Mouse (Mus musculus): ENCODE data around the gene Ip6k3. TPM values are rescaled to one million over a fixed set of nuclear protein-coding genes. Genes with fewer than 3 reads are reported as not detected.

Ip6k3 gene
- polyA plus RNA-seq, 1 experiment from 2014 or later: 0.35 TPM

GRCm38 (mm10) chr17:27168569-27168968 lies 974 bp upstream of the Ip6k3 start:
- H3K9me3 ChIP-seq (replicated peaks): no peaks in the 10 kb centered on the region
- no peaks in the 10 kb centered on the region for H3K36me3 ChIP-seq

DNA sequence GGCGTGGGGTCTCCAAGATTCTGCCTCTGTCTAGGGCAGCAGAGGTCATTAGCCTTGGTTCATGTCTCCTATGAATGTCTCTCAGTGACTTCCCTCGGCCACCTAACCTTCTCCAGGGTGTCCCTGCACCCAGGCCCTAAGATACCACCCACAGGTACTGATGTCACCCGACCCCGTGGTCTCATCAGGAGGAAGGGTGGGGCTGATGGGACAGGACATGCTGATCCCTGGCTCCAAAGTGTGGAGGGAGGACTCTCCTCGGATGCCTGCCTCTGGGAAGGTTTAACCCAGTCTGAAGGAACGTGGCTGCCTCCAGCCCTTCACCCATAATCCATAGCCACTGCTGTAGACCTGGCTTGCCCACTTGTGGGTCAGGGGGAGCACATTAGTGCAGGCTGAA lies 694 bp downstream of the Ip6k3 start:
- no peak for ATAC-seq (replicated peaks; ENCODE audit: insufficient number of reproducible peaks, insufficient read depth, low FRiP score, low read depth)
- Histone ChIP-seq H3K9ac (no peak overlapping the region), H3K27ac (no peak overlapping the region), H3K27me3 (0 out of 2 replicates have a peak, but pooled peaks cover 3% of the 10 kb centered on the region), H3K4me1 (replicated peaks) (0 out of 2 replicates have a peak, but pooled peaks cover 5% of the 10 kb centered on the region), H3K4me3 (no peak overlapping the region), H3K36me3 (no peaks in the 10 kb centered on the region), H3K4me2 (no peak overlapping the region), H3K9me3 (replicated peaks) (no peaks in the 10 kb centered on the region)
- WGBS: 71% methylated on average over 6 of the region's 6 CpGs

More at GRCm38 (mm10) chr17:27168569-27168968, 974 bp upstream of the Ip6k3 start:
- H3K4me2 ChIP-seq: no peak overlapping the region
- ATAC-seq (replicated peaks; ENCODE audit: insufficient number of reproducible peaks, insufficient read depth, low FRiP score, low read depth): no peak
- H3K4me1 ChIP-seq (replicated peaks): 0 out of 2 replicates have a peak, but pooled peaks cover 5% of the 10 kb centered on the region
- no peak overlapping the region for H3K27ac ChIP-seq
- 0 out of 2 replicates have a peak, but pooled peaks cover 3% of the 10 kb centered on the region for H3K27me3 ChIP-seq
- H3K9ac ChIP-seq: no peak overlapping the region
- H3K4me3 ChIP-seq: no peak overlapping the region
- 88% methylated on average over 4 of the region's 4 CpGs for WGBS

GRCm38 (mm10) chr17:27165054-27165773 lies 2.4 kb downstream of the Ip6k3 start:
- Histone ChIP-seq H3K9me3 (replicated peaks) (no peaks in the 10 kb centered on the region), H3K36me3 (no peaks in the 10 kb centered on the region), H3K9ac (no peak overlapping the region), H3K4me2 (no peak overlapping the region), H3K27me3 (0 out of 2 replicates have a peak, but pooled peaks cover 3% of the 10 kb centered on the region), H3K4me1 (replicated peaks) (peaks cover 14% of the 10 kb centered on the region), H3K4me3 (no peak overlapping the region), H3K27ac (no peak overlapping the region)
- no peak for ATAC-seq (replicated peaks; ENCODE audit: insufficient number of reproducible peaks, insufficient read depth, low FRiP score, low read depth)
- 55% methylated on average over 8 of the region's 8 CpGs for WGBS

DNA sequence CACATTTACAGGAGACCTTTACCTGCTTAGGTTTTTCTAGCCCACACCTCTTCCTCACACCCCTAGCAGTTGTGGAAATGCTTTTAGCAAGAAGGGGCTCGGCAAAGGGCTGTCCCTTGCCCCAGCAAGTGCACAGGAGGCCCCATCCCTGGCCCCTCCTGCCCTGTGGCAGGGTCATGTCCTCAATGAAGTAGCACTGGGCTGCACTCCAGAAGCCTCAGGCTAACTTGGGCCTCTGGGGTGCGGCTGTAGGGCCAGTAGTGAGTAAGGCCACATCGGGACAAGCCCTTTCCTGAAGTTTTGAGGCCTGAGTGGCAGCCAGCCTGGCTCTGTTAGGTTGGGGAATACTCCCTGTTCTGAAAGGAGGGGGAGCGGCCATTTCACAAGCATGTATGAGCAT lies 6.7 kb downstream of the Ip6k3 start:
- no peaks in the 10 kb centered on the region for H3K9me3 ChIP-seq (replicated peaks)
- H3K4me1 ChIP-seq (replicated peaks): peaks cover 22% of the 10 kb centered on the region
- no peak overlapping the region for H3K27ac ChIP-seq
- no peak overlapping the region for H3K4me3 ChIP-seq
- H3K27me3 ChIP-seq: 0 out of 2 replicates have a peak, but pooled peaks cover 3% of the 10 kb centered on the region
- H3K36me3 ChIP-seq: no peaks in the 10 kb centered on the region
- no peak overlapping the region for H3K4me2 ChIP-seq
- peak; percentile 70 for ATAC-seq (replicated peaks; ENCODE audit: insufficient number of reproducible peaks, insufficient read depth, low FRiP score, low read depth)
- H3K9ac ChIP-seq: no peak overlapping the region
- WGBS: 57% methylated on average over 4 of the region's 4 CpGs

DNA sequence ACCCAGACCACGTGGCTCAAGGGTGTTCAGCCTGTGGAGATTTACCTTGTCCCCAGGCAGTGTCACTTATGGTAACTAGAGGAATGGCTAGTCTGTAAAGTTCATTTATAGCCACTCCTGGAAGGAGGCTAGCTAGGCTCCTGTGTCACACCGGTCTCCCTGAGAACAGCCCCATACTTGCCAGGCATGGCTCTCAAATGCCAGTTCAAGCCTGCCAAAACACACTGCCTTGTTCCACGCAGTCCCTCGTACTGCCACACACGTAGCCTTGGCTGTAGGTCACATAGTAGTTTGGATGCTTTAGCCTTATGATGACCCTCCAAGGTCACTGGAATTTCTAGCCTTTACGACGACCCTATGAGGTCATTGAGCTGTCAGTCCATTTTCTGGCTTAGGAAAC lies 8.4 kb downstream of the Ip6k3 start:
- Histone ChIP-seq H3K9ac (no peak overlapping the region), H3K4me2 (no peak overlapping the region), H3K4me1 (replicated peaks) (peaks cover 29% of the 10 kb centered on the region), H3K27me3 (0 out of 2 replicates have a peak, but pooled peaks cover 3% of the 10 kb centered on the region), H3K4me3 (no peak overlapping the region), H3K9me3 (replicated peaks) (no peaks in the 10 kb centered on the region), H3K36me3 (no peaks in the 10 kb centered on the region), H3K27ac (no peak overlapping the region; the same call in 1 of the 2 replicates)
- 73% methylated on average over 7 of the region's 7 CpGs for WGBS
- ATAC-seq (replicated peaks; ENCODE audit: insufficient number of reproducible peaks, insufficient read depth, low FRiP score, low read depth): no peak

- H3K4me2 ChIP-seq: no peak overlapping the region
- H3K36me3 ChIP-seq: no peaks in the 10 kb centered on the region
- peaks cover 36% of the 10 kb centered on the region for H3K4me1 ChIP-seq (replicated peaks)
- H3K27ac ChIP-seq: peak overlapping the region; percentile 52
- no peaks in the 10 kb centered on the region for H3K27me3 ChIP-seq
- no peak overlapping the region for H3K4me3 ChIP-seq
- no peak for ATAC-seq (replicated peaks; ENCODE audit: insufficient number of reproducible peaks, insufficient read depth, low FRiP score, low read depth)
- no peaks in the 10 kb centered on the region for H3K9me3 ChIP-seq (replicated peaks)
- 63% methylated on average over 6 of the region's 6 CpGs for WGBS
- no peak overlapping the region for H3K9ac ChIP-seq
Measured at GRCm38 (mm10) chr17:27158439-27158838, 9.2 kb downstream of the Ip6k3 start.

DNA sequence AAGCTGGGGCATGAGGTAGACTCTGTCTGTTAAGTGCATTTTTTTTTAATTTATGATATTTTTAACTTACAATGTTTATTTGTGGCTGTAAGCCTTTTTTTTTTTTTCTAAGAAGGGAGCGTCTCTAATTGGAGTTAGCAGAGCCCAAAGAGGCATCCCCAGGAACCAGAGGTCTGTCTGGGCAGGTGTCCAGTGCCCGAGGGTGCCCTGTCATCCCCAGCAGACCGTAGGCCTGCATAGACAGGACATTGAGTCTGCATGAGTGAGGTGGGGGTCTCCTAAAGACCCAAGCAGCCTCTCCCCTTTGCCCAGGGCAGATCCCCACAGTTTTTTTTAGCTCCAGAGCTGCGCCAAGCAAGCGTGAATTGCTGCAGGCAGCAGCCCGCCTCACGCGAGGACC lies 11.8 kb downstream of the Ip6k3 start:
- H3K4me1 ChIP-seq (replicated peaks): peaks cover 49% of the 10 kb centered on the region

DNA sequence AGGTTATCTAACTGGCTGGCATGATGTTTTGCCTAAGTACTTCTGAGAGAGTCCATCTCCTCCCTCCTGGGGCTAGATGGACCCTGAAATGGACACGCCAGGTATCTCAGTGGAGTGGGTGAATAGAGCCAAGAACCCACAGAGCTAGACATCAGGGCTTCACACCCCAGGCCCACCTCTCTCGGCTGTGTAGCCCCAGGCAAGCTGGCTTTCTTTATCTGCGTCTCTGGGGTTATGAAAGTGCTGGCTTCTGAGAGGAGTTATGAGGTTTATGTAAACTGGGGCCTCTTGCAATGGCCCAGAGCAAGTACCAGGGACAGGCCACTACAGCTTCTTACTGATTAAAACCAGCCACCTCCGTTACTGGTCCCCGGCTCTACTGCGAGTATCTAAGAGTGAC lies 12.7 kb downstream of the Ip6k3 start:
- Histone ChIP-seq H3K9ac (no peak overlapping the region), H3K4me3 (no peak overlapping the region), H3K27ac (no peak overlapping the region), H3K4me1 (replicated peaks) (peaks cover 49% of the 10 kb centered on the region), H3K36me3 (no peaks in the 10 kb centered on the region), H3K4me2 (no peak overlapping the region), H3K9me3 (replicated peaks) (no peaks in the 10 kb centered on the region), H3K27me3 (0 out of 2 replicates have a peak, but pooled peaks cover 7% of the 10 kb centered on the region)
- 69% methylated on average over 6 of the region's 6 CpGs for WGBS
- no peak for ATAC-seq (replicated peaks; ENCODE audit: insufficient number of reproducible peaks, insufficient read depth, low FRiP score, low read depth)

More for the DNA sequence above, 11.8 kb downstream of the Ip6k3 start:
- Histone ChIP-seq H3K36me3 (no peaks in the 10 kb centered on the region), H3K27me3 (0 out of 2 replicates have a peak, but pooled peaks cover 3% of the 10 kb centered on the region), H3K9ac (no peak overlapping the region), H3K4me3 (no peak overlapping the region), H3K9me3 (replicated peaks) (no peaks in the 10 kb centered on the region), H3K27ac (no peak overlapping the region), H3K4me2 (no peak overlapping the region)
- no peak for ATAC-seq (replicated peaks; ENCODE audit: insufficient number of reproducible peaks, insufficient read depth, low FRiP score, low read depth)
- WGBS: 80% methylated on average over 8 of the region's 8 CpGs

GRCm38 (mm10) chr17:27154256-27154655 lies 13.3 kb downstream of the Ip6k3 start:
- 72% methylated on average over 14 of the region's 14 CpGs for WGBS
- no peak for ATAC-seq (replicated peaks; ENCODE audit: insufficient number of reproducible peaks, insufficient read depth, low FRiP score, low read depth)
- Histone ChIP-seq H3K9ac (0 out of 2 replicates have a peak overlapping the region, but pooled peaks have one; percentile 22), H3K9me3 (replicated peaks) (no peaks in the 10 kb centered on the region), H3K4me1 (replicated peaks) (peaks cover 49% of the 10 kb centered on the region), H3K36me3 (no peaks in the 10 kb centered on the region), H3K27me3 (0 out of 2 replicates have a peak, but pooled peaks cover 10% of the 10 kb centered on the region), H3K4me3 (no peak overlapping the region), H3K27ac (peak overlapping the region; percentile 84), H3K4me2 (no peak overlapping the region)

- Histone ChIP-seq H3K9me3 (replicated peaks) (no peaks in the 10 kb centered on the region), H3K9ac (peak overlapping the region; percentile 22; the same call in 1 of the 2 replicates), H3K27ac (peak overlapping the region; percentile 84), H3K36me3 (no peaks in the 10 kb centered on the region), H3K4me2 (no peak overlapping the region), H3K27me3 (0 out of 2 replicates have a peak, but pooled peaks cover 10% of the 10 kb centered on the region), H3K4me3 (no peak overlapping the region), H3K4me1 (replicated peaks) (peaks cover 49% of the 10 kb centered on the region)
- 28% methylated on average over 9 of the region's 9 CpGs for WGBS
- ATAC-seq (replicated peaks; ENCODE audit: insufficient number of reproducible peaks, insufficient read depth, low FRiP score, low read depth): no peak
Measured at GRCm38 (mm10) chr17:27153773-27154193, 13.8 kb downstream of the Ip6k3 start.

GRCm38 (mm10) chr17:27152976-27153723 lies 14.4 kb downstream of the Ip6k3 start:
- no peak overlapping the region for H3K4me3 ChIP-seq
- H3K27me3 ChIP-seq: 0 out of 2 replicates have a peak, but pooled peaks cover 10% of the 10 kb centered on the region
- peak overlapping the region; percentile 84 for H3K27ac ChIP-seq
- ATAC-seq (replicated peaks; ENCODE audit: insufficient number of reproducible peaks, insufficient read depth, low FRiP score, low read depth): no peak
- H3K9me3 ChIP-seq (replicated peaks): no peaks in the 10 kb centered on the region
- H3K36me3 ChIP-seq: no peaks in the 10 kb centered on the region
- 53% methylated on average over 8 of the region's 8 CpGs for WGBS
- H3K4me1 ChIP-seq (replicated peaks): peaks cover 43% of the 10 kb centered on the region
- H3K4me2 ChIP-seq: no peak overlapping the region
- no peak overlapping the region; the same call in 1 of the 2 replicates for H3K9ac ChIP-seq

Measured in heart, embryonic 15.5 days (tissue).